Mouse (Mus musculus): ENCODE results near the gene Rbfox3. TPM values are rescaled to one million over a fixed set of nuclear protein-coding genes. Genes with fewer than 3 reads are reported as not detected.
A peak's percentile ranks its signal among the peaks of the same experiment; 100 is the strongest.

The Rbfox3 gene
- total RNA-seq, 4 experiments from 2014 or later, result 0.20 TPM; not detected in 3

- DNase-seq (ENCODE audit: low spot score in 2 of 2), result peak in 1 of 2 experiments; percentile 28
Measured at GRCm38 (mm10) chr11:118511851-118512250, 399.5 kb downstream of the Rbfox3 start.

- DNase-seq (ENCODE audit: low spot score in 2 of 2), result no peak
Measured at GRCm38 (mm10) chr11:118508341-118508740, 403.1 kb downstream of the Rbfox3 start.

GRCm38 (mm10) chr11:118507904-118508303 is 403.5 kb downstream of the Rbfox3 start:
- peak; percentile 53 for DNase-seq (ENCODE audit: low spot score in 2 of 2)

- no peak for DNase-seq (ENCODE audit: low spot score in 2 of 2)
Measured at GRCm38 (mm10) chr11:118507095-118507494, 404.3 kb downstream of the Rbfox3 start.

- DNase-seq (ENCODE audit: low spot score in 2 of 2), result no peak
Measured at GRCm38 (mm10) chr11:118504180-118504454, 407.3 kb downstream of the Rbfox3 start.

GRCm38 (mm10) chr11:118503418-118504179 is 407.8 kb downstream of the Rbfox3 start:
- no peak for DNase-seq (ENCODE audit: low spot score in 2 of 2)

- DNase-seq (ENCODE audit: low spot score in 2 of 2), result no peak
Measured at GRCm38 (mm10) chr11:118502990-118503389, 408.4 kb downstream of the Rbfox3 start.

GRCm38 (mm10) chr11:118496066-118496689 is 415.2 kb downstream of the Rbfox3 start:
- DNase-seq (ENCODE audit: low spot score in 2 of 2), result no peak

GRCm38 (mm10) chr11:118495065-118495464 is 416.3 kb downstream of the Rbfox3 start:
- no peak for DNase-seq (ENCODE audit: low spot score in 2 of 2)

- no peak for DNase-seq (ENCODE audit: low spot score in 2 of 2)
Measured at GRCm38 (mm10) chr11:118494001-118494737, 417.2 kb downstream of the Rbfox3 start.

- DNase-seq (ENCODE audit: low spot score in 2 of 2), result no peak
Measured at GRCm38 (mm10) chr11:118493458-118493857, 417.9 kb downstream of the Rbfox3 start.

GRCm38 (mm10) chr11:118491230-118491629 is 420.2 kb downstream of the Rbfox3 start:
- DNase-seq (ENCODE audit: low spot score in 2 of 2), result no peak

GRCm38 (mm10) chr11:118490566-118491218 is 420.7 kb downstream of the Rbfox3 start:
- peak; percentile 63 to 67 for DNase-seq (ENCODE audit: low spot score in 2 of 2)

GRCm38 (mm10) chr11:118488907-118489270 is 422.5 kb downstream of the Rbfox3 start:
- no peak for DNase-seq (ENCODE audit: low spot score in 2 of 2)

- no peak for DNase-seq (ENCODE audit: low spot score in 2 of 2)
Measured at GRCm38 (mm10) chr11:118488191-118488906, 423.0 kb downstream of the Rbfox3 start.

GRCm38 (mm10) chr11:118486881-118487772 is 424.3 kb downstream of the Rbfox3 start:
- DNase-seq (ENCODE audit: low spot score in 2 of 2), result no peak

- no peak for DNase-seq (ENCODE audit: low spot score in 2 of 2)
Measured at GRCm38 (mm10) chr11:118486281-118486680, 425.1 kb downstream of the Rbfox3 start.

GRCm38 (mm10) chr11:118485780-118486179 is 425.6 kb downstream of the Rbfox3 start:
- no peak for DNase-seq (ENCODE audit: low spot score in 2 of 2)

- no peak for DNase-seq (ENCODE audit: low spot score in 2 of 2)
Measured at GRCm38 (mm10) chr11:118485338-118485737, 426.1 kb downstream of the Rbfox3 start.

- DNase-seq (ENCODE audit: low spot score in 2 of 2), result no peak
Measured at GRCm38 (mm10) chr11:118484169-118484568, 427.2 kb downstream of the Rbfox3 start.

Measured in gastrocnemius, adult 8-10 months (tissue).